Mouse (Mus musculus): ENCODE measurements around the gene Ptprn2.

Ptprn2 gene

GRCm38 (mm10) chr12:117047384-117048251 is 562.1 kb downstream of the Ptprn2 start:
- DNase-seq (ENCODE audit: low read depth in 2 of 2, low spot score in 2 of 2): no peak

- no peak for DNase-seq (ENCODE audit: low read depth in 2 of 2, low spot score in 2 of 2)
These were observed 564.3 kb downstream of the Ptprn2 start for GRCm38 (mm10) chr12:117049829-117050228.

- no peak for DNase-seq (ENCODE audit: low read depth in 2 of 2, low spot score in 2 of 2)
These were observed 567.8 kb downstream of the Ptprn2 start for GRCm38 (mm10) chr12:117053223-117053850.

GRCm38 (mm10) chr12:117053851-117054769 is 568.6 kb downstream of the Ptprn2 start:
- no peak for DNase-seq (ENCODE audit: low read depth in 2 of 2, low spot score in 2 of 2)

- DNase-seq (ENCODE audit: low read depth in 2 of 2, low spot score in 2 of 2): no peak
These were observed 569.5 kb downstream of the Ptprn2 start for GRCm38 (mm10) chr12:117054925-117055570.

- DNase-seq (ENCODE audit: low read depth in 2 of 2, low spot score in 2 of 2): no peak
These were observed 572.9 kb downstream of the Ptprn2 start for GRCm38 (mm10) chr12:117058184-117058958.

GRCm38 (mm10) chr12:117058975-117059374 is 573.5 kb downstream of the Ptprn2 start:
- no peak for DNase-seq (ENCODE audit: low read depth in 2 of 2, low spot score in 2 of 2)

GRCm38 (mm10) chr12:117077664-117078063 is 592.1 kb downstream of the Ptprn2 start:
- DNase-seq (ENCODE audit: low read depth in 2 of 2, low spot score in 2 of 2): no peak

- no peak for DNase-seq (ENCODE audit: low read depth in 2 of 2, low spot score in 2 of 2)
These were observed 593.4 kb downstream of the Ptprn2 start for GRCm38 (mm10) chr12:117078945-117079344.

GRCm38 (mm10) chr12:117079724-117080123 is 594.2 kb downstream of the Ptprn2 start:
- DNase-seq (ENCODE audit: low read depth in 2 of 2, low spot score in 2 of 2): no peak

- DNase-seq (ENCODE audit: low read depth in 2 of 2, low spot score in 2 of 2): no peak
These were observed 598.6 kb downstream of the Ptprn2 start for GRCm38 (mm10) chr12:117083856-117084701.

GRCm38 (mm10) chr12:117084702-117085409 is 599.3 kb downstream of the Ptprn2 start:
- no peak for DNase-seq (ENCODE audit: low read depth in 2 of 2, low spot score in 2 of 2)

- DNase-seq (ENCODE audit: low read depth in 2 of 2, low spot score in 2 of 2): no peak
These were observed 600.3 kb downstream of the Ptprn2 start for GRCm38 (mm10) chr12:117085661-117086335.

- DNase-seq (ENCODE audit: low read depth in 2 of 2, low spot score in 2 of 2): no peak
These were observed 607.0 kb downstream of the Ptprn2 start for GRCm38 (mm10) chr12:117092345-117093107.

GRCm38 (mm10) chr12:117095941-117096340 is 610.4 kb downstream of the Ptprn2 start:
- no peak for DNase-seq (ENCODE audit: low read depth in 2 of 2, low spot score in 2 of 2)

GRCm38 (mm10) chr12:117098295-117098694 is 612.8 kb downstream of the Ptprn2 start:
- DNase-seq (ENCODE audit: low read depth in 2 of 2, low spot score in 2 of 2): no peak

GRCm38 (mm10) chr12:117106696-117107095 is 621.2 kb downstream of the Ptprn2 start:
- DNase-seq (ENCODE audit: low read depth in 2 of 2, low spot score in 2 of 2): no peak
